Mouse (Mus musculus) liver, embryonic 14.5 days (tissue): ENCODE data around the gene Slc37a1.

Source experiments
- CTCF ChIP-seq: IDR thresholded peaks from 2 replicates; pipeline ENCODE4 v1.5.1; 2016; ENCODE audit warnings: antibody characterized with exemption, low read depth, control low read depth
- EP300 ChIP-seq: IDR thresholded peaks from 2 replicates; pipeline ENCODE4 v1.6.1; 2016; ENCODE audit warnings: antibody characterized with exemption, low read depth

DNA sequence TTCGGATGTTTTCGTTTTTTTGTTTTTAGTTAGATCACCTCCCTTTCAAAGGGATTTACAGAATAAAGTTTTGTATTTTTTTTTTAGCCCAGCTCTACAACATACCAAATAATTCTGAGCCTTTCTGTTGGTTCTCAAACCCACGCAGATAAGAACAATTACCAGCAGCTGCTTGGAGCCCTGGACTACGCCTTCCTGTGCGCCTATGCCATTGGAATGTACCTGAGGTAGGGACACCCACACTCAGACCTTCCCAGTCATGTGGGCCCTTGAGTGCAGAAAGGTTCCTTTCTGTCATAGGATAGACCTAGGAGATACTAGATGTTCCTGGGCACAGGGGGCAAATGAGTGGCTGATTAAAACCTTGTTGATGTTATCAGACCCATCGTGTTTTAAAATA lies 29.4 kb downstream of the Slc37a1 start:
- TF ChIP-seq EP300, result no peak
- no peak for TF ChIP-seq CTCF
